Mouse (Mus musculus) embryonic stem cell, embryonic (primary cell): ENCODE measurements around the gene Pgm2.

ENCODE experiments used
- CTCF ChIA-PET, 4 experiments: fragments of 300-600 bp in 2 of 4; fragments of 350-600 bp in 2 of 4; sonication (Branson Sonifier 250); formaldehyde crosslinking; loops; one replicate each; lab custom pipeline; 2022; ENCODE audit warnings: inconsistent platforms in 2 of 4; lab: Charles Lee
- POLR2A ChIA-PET, 4 experiments: fragments of 300-600 bp in 2 of 4; fragments of 350-600 bp in 2 of 4; sonication (Branson Sonifier 250); formaldehyde crosslinking; loops; one replicate each; lab custom pipeline; 2022; ENCODE audit warnings: antibody characterized with exemption in 4 of 4, inconsistent platforms in 1 of 4; lab: Charles Lee

Gene Pgm2

DNA sequence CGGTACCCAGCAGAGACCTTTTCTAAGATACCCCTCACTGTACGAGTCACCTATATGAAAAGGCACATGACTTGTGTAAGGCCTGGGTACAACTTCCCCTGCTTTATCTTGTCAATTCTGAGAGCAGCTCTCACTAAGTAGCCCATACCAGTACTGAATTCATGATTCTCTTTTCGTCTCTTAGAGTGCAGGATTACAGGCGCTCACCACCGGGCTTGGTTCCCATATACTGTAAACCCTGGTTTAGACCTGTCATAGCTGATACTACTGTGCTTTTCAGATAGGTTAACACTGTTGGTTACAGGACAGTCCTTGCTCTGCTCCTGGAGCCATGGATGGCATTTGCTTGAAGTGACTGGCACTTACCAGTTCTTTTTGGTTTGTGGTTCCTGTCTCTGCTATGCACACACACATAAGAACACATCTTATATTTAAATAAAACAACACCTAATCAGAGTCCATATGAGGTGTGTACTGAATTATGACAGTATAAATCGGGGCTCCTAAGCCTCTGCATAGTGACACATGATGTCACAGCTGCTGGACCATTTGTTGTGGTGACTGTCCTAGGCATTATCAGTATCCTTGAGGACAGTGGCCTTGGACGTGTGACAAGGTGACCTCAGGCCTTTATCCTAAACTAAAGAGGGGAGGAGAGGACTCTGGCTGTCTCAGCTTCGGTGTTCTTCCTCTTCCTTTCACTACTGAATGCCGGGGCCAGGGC lies 9.4 kb downstream of the Pgm2 start:
- CTCF ChIA-PET, result interaction anchor here in 2 of 4 experiments (0.6 to 1.0 kb wide), 3 partner anchors 29 to 271 kb away, joined by 3 to 4 read pairs (median 3); no protein-coding TSS in a partner anchor
- POLR2A ChIA-PET, result interaction anchor here in 3 of 4 experiments (0.6 to 1.9 kb wide), 12 partner anchors 8 to 196 kb away, joined by 3 to 10 read pairs (median 4); partner anchors contain the start of gene Pgm2 (in 2 of the 3)

DNA sequence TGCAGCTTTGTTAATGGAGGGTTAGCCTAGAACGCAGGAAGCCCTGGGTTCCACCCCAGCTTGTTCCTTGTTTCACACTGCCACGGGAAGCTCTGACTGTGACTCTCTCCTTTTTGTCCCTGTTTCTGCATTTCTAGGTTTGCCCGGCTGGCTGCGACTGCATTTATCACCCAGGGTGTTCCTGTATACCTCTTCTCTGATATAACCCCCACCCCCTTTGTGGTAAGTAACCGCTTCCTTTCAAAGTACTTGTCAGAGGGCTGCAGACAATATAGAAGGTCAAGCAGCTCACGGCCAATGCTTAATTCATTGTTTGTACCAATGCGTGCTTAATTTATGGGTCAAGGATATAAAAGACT lies 9.9 kb downstream of the Pgm2 start:
- ChIA-PET POLR2A (interaction anchor here in 3 of 4 experiments (0.6 to 1.9 kb wide), 12 partner anchors 9 to 196 kb away, joined by 3 to 10 read pairs (median 4); partner anchors contain the start of gene Pgm2 (in 2 of the 3)), CTCF (interaction anchor here in 2 of 4 experiments (0.6 to 1.0 kb wide), 3 partner anchors 30 to 270 kb away, joined by 3 to 4 read pairs (median 3); no protein-coding TSS in a partner anchor)

DNA sequence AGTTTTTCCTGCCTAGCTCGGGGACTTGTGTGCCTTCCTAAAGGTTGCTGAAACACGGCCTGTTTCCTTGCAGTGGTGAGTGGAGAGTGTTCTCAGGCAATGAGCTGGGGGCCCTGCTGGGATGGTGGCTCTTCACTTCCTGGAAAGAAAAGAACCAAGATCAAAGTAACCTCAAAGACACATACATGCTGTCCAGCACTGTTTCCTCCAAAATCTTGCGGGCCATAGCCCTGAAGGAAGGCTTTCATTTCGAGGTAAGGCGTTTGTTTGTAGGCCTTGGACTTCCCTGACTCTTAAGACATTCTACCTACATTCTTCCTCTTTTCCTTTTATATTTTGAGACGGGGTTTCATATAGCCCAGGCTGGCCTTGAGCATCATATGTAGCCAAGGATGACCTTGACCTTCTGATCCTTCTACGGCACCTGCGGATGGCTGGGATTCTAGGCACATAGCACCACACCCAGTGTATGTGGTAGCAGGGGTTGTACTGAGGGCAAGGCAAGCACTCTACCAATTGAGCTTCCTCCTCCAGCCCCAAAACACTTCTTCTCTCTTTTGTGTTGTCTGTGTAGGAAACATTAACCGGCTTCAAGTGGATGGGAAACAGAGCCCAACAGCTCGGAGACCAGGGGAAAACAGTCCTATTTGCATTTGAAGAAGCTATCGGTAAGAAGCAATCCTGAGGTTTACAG lies 15.0 kb downstream of the Pgm2 start:
- POLR2A ChIA-PET, result interaction anchor here in 3 of 4 experiments (0.5 to 4.3 kb wide), 21 partner anchors 9 to 1283 kb away, joined by 3 to 29 read pairs (median 4); partner anchors contain the start of genes Pgm2 (in 2 of the 3), Lias (in 1 of the 3) and Rpl9 (in 1 of the 3)
- CTCF ChIA-PET, result interaction anchor here in 3 of 4 experiments (0.6 to 3.7 kb wide), 15 partner anchors 10 to 696 kb away, joined by 3 to 13 read pairs (median 4); partner anchors contain the start of gene Pgm2 (in 1 of the 3)

DNA sequence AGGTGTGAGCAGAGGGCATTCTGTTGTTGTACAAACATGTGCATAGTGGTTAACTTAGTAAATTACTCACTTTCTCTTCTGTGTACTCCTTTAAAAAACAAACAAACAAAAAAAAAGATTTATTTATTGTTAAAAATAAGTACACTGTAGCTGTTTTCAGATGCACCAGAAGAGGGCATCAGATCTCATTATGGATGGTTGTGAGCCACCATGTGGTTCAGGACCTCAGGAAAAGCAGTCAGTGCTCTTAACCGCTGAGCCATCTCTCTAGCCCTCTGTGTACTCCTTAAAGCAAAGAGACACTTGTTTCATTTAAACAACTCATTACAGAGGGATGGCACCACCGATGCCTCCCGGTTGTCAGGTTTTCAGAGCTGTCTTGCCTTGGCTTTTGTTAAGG lies 16.5 kb downstream of the Pgm2 start:
- POLR2A ChIA-PET, result interaction anchor here in 3 of 4 experiments (0.6 to 3.0 kb wide), 11 partner anchors 8 to 1282 kb away, joined by 3 to 29 read pairs (median 6); partner anchors contain the start of genes Pgm2 (in 2 of the 3), Lias (in 1 of the 3) and Rpl9 (in 1 of the 3)
- CTCF ChIA-PET, result interaction anchor here in 3 of 4 experiments (0.6 to 3.7 kb wide), 13 partner anchors 8 to 298 kb away, joined by 3 to 13 read pairs (median 4); partner anchors contain the start of genes 0610040J01Rik (in 1 of the 3) and Pgm2 (in 1 of the 3)

DNA sequence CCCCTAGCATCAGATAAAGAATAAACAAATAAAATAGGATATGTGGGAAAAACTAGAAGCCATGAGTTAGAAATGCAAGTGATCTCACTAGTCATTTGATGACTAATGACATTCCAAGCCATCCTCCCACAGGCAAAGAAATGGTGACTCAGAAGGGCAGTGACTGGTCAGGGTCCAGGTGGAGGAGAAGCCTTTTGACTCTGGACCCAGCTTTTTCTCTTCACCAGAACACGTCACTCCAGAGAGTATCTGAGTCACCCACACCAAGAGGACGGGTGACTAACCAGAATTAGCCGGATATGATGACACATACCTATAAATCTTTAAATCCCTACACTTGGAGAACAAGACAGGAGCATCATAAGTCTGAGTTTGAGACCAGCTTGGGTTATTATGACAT lies 19.6 kb downstream of the Pgm2 start:
- POLR2A ChIA-PET, result interaction anchor here in 1 of 4 experiments (0.7 kb wide), 1 partner anchor 20 kb away, joined by 3 read pairs; the partner anchor contains the start of gene Pgm2
- CTCF ChIA-PET, result no interaction called here

DNA sequence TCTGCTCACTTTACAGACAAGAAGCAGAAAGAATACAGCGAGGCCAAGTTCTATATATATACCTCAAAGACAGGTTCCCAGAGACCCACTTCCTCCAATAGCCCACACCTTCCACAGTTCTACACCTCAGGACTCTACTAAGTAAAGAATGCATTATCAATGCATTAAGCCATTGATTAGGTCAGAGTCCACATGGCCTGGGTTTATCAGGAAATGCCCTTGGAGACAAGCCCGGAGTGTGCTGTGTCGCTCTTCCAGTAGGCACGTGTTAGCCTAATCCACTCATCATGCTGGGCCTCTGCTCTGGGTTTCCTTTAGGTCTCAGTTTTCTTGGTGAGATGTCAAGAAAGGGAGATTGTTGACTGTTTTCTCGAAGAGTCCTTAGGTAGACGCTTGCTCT lies 21.5 kb downstream of the Pgm2 start:
- ChIA-PET POLR2A (no interaction called here), CTCF (no interaction called here)

DNA sequence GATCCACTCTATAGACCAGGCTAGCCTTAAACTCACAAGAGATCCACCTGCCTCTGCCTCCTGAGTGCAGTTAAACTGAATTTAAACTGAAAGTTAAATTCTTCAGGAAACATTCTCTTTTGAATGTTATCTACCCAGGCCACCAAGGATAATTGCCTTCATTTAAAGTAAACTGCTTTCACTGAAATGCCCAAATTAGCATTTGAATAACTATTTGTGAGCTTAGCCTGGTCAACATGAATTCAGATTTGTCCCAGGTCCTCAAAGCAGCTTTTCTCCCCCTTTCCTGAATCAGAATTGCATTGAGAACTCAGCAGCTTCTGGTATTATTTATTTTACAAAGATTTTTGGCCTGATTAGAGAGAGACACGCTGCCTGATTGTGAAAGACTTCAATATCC lies 24.4 kb downstream of the Pgm2 start:
- CTCF ChIA-PET, result interaction anchor here in 1 of 4 experiments (0.7 kb wide), 1 partner anchor 9 kb away, joined by 3 read pairs; no protein-coding TSS in a partner anchor

DNA sequence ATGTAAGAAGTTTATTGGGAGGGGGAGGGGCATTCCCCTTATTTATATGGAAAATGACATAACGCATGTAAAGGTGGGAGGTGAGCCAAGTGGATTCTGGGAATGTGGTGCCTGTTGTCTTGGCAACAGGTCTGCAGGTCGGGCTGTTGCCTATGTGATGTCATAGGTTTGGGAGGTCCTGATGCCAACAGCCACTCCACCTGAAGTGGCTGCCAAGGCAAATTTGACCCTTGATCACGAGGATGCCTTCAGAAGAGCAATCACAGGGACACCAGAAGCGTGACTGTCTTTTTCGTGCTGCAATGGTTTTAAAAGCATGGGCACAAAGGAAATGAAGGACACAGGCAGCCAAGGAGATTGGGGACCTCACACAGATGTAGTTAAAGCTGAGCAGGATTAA lies 33.0 kb downstream of the Pgm2 start:
- ChIA-PET POLR2A (interaction anchor here in 1 of 4 experiments (1.0 kb wide), 1 partner anchor 16 kb away, joined by 3 read pairs; no protein-coding TSS in a partner anchor), CTCF (no interaction called here)

More for the DNA sequence above, 24.4 kb downstream of the Pgm2 start:
- POLR2A ChIA-PET, result interaction anchor here in 3 of 4 experiments (0.5 to 2.0 kb wide), 13 partner anchors 9 to 720 kb away, joined by 3 to 9 read pairs (median 4); partner anchors contain the start of gene Pgm2 (in 2 of the 3)

DNA sequence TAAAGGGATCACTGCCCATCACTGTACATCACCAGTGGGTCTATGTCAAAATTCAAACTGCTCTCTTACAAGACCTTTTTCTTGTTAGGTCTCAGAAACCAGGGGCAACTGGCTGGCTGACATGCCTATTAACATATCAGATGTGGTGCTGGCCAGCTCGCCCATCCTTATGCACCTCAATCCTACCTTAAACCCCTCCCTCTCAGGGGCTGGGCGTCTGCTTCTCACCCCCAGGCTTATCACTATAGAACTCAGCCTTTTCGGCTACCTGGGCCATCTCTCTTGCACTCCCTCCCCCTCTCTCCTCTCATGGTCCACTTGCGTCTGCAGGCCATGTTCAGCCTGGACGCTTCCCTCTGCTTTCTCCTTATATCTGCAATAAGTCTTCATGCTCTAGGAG lies 38.8 kb downstream of the Pgm2 start:
- CTCF ChIA-PET, result no interaction called here
- POLR2A ChIA-PET, result interaction anchor here in 2 of 4 experiments (0.8 to 0.9 kb wide), 2 partner anchors 23 to 24 kb away, joined by 3 to 4 read pairs; no protein-coding TSS in a partner anchor

DNA sequence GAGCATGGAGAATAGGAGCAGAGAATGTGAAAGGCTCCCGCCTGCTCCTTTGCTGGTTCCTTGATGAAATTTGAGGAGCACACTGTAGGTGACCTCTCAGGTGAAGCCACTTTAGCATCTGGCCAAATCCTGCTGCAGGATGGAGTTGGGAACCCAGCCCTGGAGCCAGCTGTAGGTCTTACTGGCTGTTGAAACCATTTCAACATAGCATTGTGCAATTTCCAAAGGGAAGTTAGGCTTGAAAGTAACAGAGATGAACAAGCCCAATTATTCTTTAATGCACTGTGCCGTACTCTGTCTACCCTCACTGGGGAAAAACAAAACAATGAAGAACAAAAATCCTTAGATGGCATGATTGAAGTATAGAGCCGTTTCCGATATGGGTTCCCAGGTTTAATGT lies 41.2 kb downstream of the Pgm2 start:
- POLR2A ChIA-PET, result no interaction called here
- CTCF ChIA-PET, result no interaction called here

DNA sequence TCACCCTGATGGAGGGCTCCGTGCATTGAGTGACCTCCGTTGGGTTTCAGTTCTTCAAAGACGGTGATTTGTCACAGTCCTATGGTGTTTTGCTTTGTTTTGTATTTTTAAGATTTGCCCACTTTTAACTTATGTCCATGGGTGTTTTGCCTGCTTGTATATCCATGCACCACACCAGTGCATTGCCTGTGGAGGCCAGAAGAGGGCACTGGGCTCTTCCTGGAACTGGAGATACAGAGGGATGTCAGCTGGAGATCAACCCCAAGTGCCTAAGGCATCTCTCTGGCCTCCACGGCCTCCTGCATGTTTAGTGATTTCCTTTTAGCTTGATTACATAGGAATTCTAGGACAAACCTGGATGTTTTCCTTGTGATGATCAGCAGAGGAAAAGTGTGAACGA lies 43.6 kb downstream of the Pgm2 start:
- ChIA-PET CTCF (interaction anchor here in 3 of 4 experiments (0.7 to 2.1 kb wide), 8 partner anchors 20 to 730 kb away, joined by 3 to 10 read pairs (median 3); partner anchors contain the start of gene Tbc1d1 (in 1 of the 3)), POLR2A (interaction anchor here in 2 of 4 experiments (0.5 to 1.1 kb wide), 3 partner anchors 20 to 97 kb away, joined by 3 to 4 read pairs (median 4); no protein-coding TSS in a partner anchor)

DNA sequence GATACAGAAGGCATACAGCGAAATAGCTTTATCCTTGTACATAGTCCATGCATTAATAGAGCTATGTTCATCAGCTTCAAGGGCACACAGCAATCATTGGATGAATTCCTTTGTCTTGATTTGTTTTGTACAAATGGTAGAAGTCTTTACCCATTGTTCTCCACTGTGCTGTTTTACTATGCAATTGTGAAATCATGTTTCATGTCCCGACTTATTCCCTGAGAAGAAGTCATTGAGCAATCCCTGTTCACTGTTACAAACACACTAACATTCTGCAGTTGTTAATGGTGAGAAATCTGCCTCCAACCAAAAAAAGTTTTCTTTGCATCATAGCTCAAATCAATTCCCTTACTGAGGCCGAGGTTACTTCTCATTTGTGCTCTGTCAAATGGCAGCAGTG lies 47.5 kb downstream of the Pgm2 start:
- ChIA-PET CTCF (interaction anchor here in 1 of 4 experiments (0.6 kb wide), 1 partner anchor 68 kb away, joined by 4 read pairs; no protein-coding TSS in a partner anchor), POLR2A (interaction anchor here in 1 of 4 experiments (0.6 kb wide), 1 partner anchor 69 kb away, joined by 3 read pairs; no protein-coding TSS in a partner anchor)

DNA sequence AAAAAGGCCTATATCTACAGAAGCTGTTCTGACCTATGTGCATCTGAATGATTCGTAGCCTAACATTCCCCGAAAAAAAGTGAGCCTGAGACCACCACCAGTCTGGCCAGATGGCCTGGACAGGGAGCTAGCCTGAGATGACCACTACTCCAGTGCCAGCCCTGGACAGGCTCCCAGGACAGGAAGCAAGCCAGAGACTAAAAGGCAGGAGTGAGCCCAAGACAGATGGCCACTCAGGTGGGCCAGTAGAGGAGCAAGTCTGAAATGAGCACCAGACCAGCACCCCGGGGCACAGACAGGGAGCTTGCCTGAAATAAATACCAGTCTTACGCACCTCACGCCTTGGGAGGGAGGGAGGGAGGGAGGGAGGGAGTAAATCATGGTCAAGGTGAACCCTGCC lies 51.6 kb downstream of the Pgm2 start:
- CTCF ChIA-PET, result interaction anchor here in 1 of 4 experiments (0.5 kb wide), 1 partner anchor 113 kb away, joined by 3 read pairs; no protein-coding TSS in a partner anchor
- POLR2A ChIA-PET, result no interaction called here

DNA sequence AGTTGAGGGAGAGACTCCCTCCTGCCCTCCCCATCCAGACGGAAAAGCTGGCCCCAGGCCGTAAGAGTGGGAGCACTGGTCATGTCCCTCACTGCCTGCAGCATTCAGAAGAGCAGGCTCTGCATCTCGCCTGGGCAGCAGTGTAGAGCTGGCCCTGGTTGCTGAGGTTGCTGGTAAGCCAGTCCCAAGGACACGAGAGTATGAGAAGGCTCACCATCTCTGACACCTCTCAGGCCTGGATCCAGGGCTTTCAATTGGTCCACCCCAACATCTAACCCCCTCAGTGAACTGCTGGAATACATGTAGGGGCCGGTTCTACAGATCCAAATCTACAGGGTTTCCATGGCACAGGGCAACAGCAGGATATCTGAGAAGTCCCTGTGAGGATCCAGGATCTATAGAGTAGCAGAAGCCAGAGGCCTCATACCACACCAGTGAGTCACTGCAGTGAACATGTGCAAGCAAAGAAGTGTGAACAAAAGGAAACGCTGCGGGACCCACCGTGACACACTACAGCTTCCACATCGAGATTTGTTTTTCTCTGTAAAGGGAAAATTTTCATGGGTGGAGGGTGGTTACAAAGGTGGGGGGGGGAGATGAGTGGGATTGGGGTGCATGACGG lies 53.7 kb downstream of the Pgm2 start:
- ChIA-PET CTCF (interaction anchor here in 2 of 4 experiments (0.6 to 1.5 kb wide), 2 partner anchors 72 to 260 kb away, joined by 4 read pairs; no protein-coding TSS in a partner anchor), POLR2A (interaction anchor here in 1 of 4 experiments (1.3 kb wide), 1 partner anchor 74 kb away, joined by 3 read pairs; no protein-coding TSS in a partner anchor)

DNA sequence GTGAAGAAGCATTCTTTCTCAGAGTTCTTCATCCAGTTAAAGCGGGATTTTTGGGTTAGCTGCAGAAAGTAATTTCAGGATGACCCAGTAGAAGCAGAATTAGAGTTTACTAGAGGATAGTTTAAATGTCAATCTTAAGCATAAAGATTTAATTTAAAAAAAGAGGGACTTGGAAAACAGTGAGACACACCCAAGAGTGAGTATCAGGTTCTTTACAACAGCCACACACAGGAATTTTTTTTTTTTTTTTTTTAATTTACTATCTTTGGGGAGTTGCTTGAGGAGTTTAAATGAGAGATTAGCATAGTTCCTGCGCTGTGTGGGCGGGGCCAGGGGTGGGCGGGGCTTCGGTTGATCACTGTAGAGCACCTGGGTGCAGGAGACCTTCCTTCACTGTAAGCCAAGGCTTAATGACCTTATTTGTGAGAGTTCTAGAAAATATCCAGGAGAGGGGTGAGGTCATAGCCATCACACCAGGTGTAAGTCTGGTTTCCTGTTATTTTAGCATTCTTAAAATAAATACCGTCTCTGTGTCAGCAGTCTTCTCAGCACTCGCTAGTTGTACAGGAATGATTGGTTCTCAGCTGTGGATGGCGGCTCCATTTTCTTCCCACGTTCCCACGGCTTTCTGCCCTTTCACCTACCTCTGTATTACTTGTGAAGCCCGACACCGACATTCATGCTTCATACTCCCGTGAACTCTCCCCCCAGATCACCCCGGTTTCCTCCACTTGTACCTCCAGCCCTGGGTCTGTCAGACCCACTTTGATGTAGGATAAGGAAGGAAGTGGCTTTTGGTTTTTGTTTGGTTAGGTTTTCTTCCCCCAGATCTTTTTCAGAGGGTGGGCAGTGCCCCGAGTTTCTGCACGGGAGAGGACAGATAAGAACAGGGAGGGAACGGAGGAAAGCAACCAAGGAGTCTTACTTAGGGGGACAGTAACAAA lies 56.7 kb downstream of the Pgm2 start:
- CTCF ChIA-PET, result interaction anchor here in 1 of 4 experiments (0.6 kb wide), 1 partner anchor 22 kb away, joined by 3 read pairs; no protein-coding TSS in a partner anchor
- POLR2A ChIA-PET, result interaction anchor here in 2 of 4 experiments (0.7 to 1.3 kb wide), 2 partner anchors 9 to 11 kb away, joined by 3 to 4 read pairs; no protein-coding TSS in a partner anchor

DNA sequence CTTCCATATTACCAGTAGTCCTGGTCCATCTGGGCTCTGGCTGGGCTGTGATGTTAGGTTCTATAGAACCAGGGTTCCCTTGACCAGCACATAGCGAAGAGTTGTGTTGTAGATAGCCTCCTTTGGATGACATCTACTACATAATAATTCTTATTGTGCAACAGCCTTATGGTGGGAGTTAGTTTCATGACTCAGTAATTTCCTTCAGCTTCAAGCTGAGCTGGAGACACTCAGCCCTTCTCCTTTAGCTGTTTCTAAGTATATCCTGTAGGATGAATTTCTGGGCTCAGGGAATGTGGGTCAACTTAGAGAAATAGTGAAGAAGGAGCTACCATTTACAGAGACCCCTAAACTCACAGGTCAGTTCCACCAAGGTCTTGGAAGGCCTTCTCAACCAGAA lies 60.6 kb downstream of the Pgm2 start:
- CTCF ChIA-PET, result interaction anchor here in 1 of 4 experiments (0.6 kb wide), 1 partner anchor 255 kb away, joined by 5 read pairs; no protein-coding TSS in a partner anchor
- POLR2A ChIA-PET, result interaction anchor here in 2 of 4 experiments (1.0 kb wide), 2 partner anchors 8 to 12 kb away, joined by 3 read pairs; no protein-coding TSS in a partner anchor
